Mouse (Mus musculus) kidney, embryonic 14.5 days (tissue): ENCODE results near the gene Tctn3. TPM values are rescaled to one million over a fixed set of nuclear protein-coding genes. Genes with fewer than 3 reads are reported as not detected.
A peak's percentile ranks its signal among the peaks of the same experiment; 100 is the strongest.

ENCODE experiments used
- ATAC-seq: fragments of 200-750 bp; cut with Nextera tagmentation; 2 replicates; pipeline ENCODE4 v1.8.0; 2017; ENCODE audit warnings: moderate number of reproducible peaks, mild to moderate bottlenecking, moderate TSS enrichment, moderate library complexity; ENCODE audit not compliant: low FRiP score, low TSS enrichment
- H3K27ac ChIP-seq: fragments of 300-500 bp; sonication (generic); 2 replicates; pipeline ENCODE4 v1.5.1; 2014; ENCODE audit warnings: low read depth, mild to moderate bottlenecking, low read length, moderate library complexity, mixed read lengths
- H3K27me3 ChIP-seq: fragments of 300-500 bp; sonication (generic); 2 replicates; pipeline ENCODE4 v1.6.1; 2014; ENCODE audit warnings: mild to moderate bottlenecking, low read length; ENCODE audit not compliant: control insufficient read depth, insufficient read depth
- H3K36me3 ChIP-seq: fragments of 300-500 bp; sonication (generic); 2 replicates; pipeline ENCODE4 v1.6.1; 2014; ENCODE audit warnings: low read length, mixed read lengths; ENCODE audit not compliant: control insufficient read depth, insufficient read depth
- H3K4me1 ChIP-seq: fragments of 300-500 bp; sonication (generic); 2 replicates; pipeline ENCODE4 v1.6.1; 2014; ENCODE audit warnings: low read length, mixed read lengths; ENCODE audit not compliant: control insufficient read depth, insufficient read depth
- H3K4me2 ChIP-seq: fragments of 300-500 bp; sonication (generic); replicated peaks from 2 replicates; pipeline ENCODE4 v1.6.1; 2014; ENCODE audit warnings: low read depth, mild to moderate bottlenecking, low read length
- H3K4me3 ChIP-seq: fragments of 300-500 bp; sonication (generic); 2 replicates; pipeline ENCODE4 v1.5.1; 2014; ENCODE audit warnings: mild to moderate bottlenecking, low read length
- H3K9ac ChIP-seq: fragments of 300-500 bp; sonication (generic); 2 replicates; pipeline ENCODE4 v1.6.1; 2014; ENCODE audit warnings: low read depth, mild to moderate bottlenecking, low read length, moderate library complexity
- H3K9me3 ChIP-seq: fragments of 300-500 bp; sonication (generic); 2 replicates; pipeline ENCODE4 v1.6.1; 2016; ENCODE audit warnings: low read length; ENCODE audit not compliant: control insufficient read depth
- WGBS: fragments of 180-500 bp; shearing (Covaris S2); extraction: QIAGEN DNeasy Blood & Tissue Kit; methylation state at CpG from one replicate; pipeline ENCODE4 v1.1.7; 2014; 5-methylcytosine and 5-hydroxymethylcytosine counted together
- polyA plus RNA-seq: library from polyadenylated mRNA; unstranded; fragments of >200 nt; fragmentation: Nextera tagmentation; extraction: Ambion mirVana; gene quantifications from 2 replicates; pipeline ENCODE4 v1.2.1, GENCODE M21; 2014

The Tctn3 gene
- polyA plus RNA-seq, 1 experiment from 2014 or later: 10.0 TPM

DNA sequence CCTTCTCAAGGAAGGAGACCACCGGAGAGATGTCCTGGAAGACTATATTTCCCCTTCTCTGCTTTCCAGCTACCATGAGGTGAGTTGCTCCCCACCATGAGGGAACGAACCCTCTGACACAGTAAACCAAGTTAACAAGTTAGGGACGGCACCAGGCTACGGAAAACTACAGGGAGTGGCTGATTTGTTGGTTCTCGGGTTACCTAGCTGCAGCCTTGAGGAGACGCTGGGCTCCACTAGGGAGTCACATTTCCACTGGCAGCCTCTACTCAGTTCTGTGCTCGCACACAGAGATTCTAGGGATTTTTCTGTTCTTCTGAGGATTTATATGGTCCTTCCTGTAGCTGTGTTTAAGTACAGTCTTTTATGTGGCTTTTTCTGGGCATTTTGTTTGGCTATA is 56.0 kb downstream of the Tctn3 start:
- no peak overlapping the region for H3K4me2 ChIP-seq
- H3K4me1 ChIP-seq: no peaks in the 10 kb centered on the region
- H3K36me3 ChIP-seq: peaks cover 44% of the 10 kb centered on the region
- no peak overlapping the region for H3K27ac ChIP-seq
- no peak overlapping the region for H3K4me3 ChIP-seq
- 33% methylated on average over 7 of the region's 7 CpGs for WGBS
- no peaks in the 10 kb centered on the region for H3K27me3 ChIP-seq
- 0 out of 2 replicates have a peak, but pooled peaks cover 3% of the 10 kb centered on the region for H3K9me3 ChIP-seq
- peak; percentile 69 for ATAC-seq
- no peak overlapping the region for H3K9ac ChIP-seq

DNA sequence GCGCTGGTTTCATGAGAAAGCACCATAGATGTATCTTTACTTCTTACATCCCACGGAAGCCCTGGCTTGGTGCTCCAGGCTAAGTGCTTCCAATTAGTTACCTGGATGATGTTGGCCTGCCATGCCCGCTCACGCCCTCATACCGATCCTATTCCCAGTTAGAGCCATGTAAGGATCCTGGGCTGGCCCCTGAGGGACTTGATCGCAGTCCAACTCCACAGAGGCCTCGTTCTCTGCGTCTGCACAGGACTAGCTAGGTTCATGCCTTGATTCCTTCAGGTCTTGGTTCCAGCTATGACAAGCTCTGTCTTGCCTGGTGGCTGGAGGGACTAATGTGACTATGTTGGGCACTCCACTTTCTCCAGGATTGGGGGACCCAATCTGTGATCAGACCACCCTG is 56.9 kb downstream of the Tctn3 start:
- 96% methylated on average over 8 of the region's 8 CpGs for WGBS
- H3K4me1 ChIP-seq: no peaks in the 10 kb centered on the region
- H3K4me3 ChIP-seq: no peak overlapping the region
- no peak overlapping the region for H3K4me2 ChIP-seq
- no peak for ATAC-seq
- 0 out of 2 replicates have a peak, but pooled peaks cover 3% of the 10 kb centered on the region for H3K9me3 ChIP-seq
- H3K27ac ChIP-seq: no peak overlapping the region
- H3K9ac ChIP-seq: no peak overlapping the region
- no peaks in the 10 kb centered on the region for H3K27me3 ChIP-seq
- peaks cover 53% of the 10 kb centered on the region for H3K36me3 ChIP-seq

DNA sequence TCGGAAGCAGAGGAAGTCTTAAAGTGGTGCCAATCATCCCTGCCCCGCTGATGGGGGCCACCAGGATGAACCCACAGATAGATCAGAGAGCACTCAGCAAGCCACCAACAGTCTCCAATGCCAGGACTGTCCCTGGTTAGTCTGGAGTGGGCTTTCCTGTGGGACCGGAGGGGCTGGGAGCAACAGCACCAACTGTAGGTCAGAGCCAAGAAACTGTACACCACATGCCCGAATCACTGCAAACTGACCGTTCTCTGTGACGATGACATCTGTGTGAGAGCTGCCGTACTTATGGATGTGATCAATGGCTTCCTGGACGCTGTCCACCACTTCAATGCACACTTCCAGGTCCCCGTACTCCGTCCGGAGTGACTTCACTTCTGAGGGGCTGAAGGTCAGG is 57.7 kb downstream of the Tctn3 start:
- no peak overlapping the region for H3K4me3 ChIP-seq
- H3K4me2 ChIP-seq: no peak overlapping the region
- no peak overlapping the region for H3K9ac ChIP-seq
- WGBS: 67% methylated on average over 11 of the region's 11 CpGs
- no peak overlapping the region for H3K27ac ChIP-seq
- H3K36me3 ChIP-seq: peaks cover 53% of the 10 kb centered on the region
- H3K27me3 ChIP-seq: no peaks in the 10 kb centered on the region
- 0 out of 2 replicates have a peak, but pooled peaks cover 1% of the 10 kb centered on the region for H3K4me1 ChIP-seq
- 0 out of 2 replicates have a peak, but pooled peaks have one; percentile 17 for ATAC-seq
- H3K9me3 ChIP-seq: 0 out of 2 replicates have a peak, but pooled peaks cover 3% of the 10 kb centered on the region

DNA sequence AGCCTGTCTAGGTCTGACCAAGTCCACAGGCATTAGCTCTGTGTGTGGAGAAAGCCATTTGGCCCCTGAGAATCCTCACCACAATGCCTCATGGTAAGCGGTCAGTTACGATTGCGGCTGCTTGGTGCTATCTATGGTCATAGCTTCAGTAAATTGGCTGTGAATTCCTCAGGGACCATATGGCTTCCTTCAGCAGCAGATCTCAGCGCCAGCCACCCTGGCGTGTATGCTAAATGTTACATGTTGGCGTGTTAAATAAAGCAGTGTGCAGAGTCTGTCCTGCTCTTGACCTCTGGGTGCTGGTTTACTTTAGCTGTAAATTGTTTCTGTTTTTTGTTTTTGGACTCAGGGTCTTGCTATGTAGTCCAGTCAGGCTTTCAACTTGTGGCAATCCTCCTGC is 58.2 kb downstream of the Tctn3 start:
- ATAC-seq: no peak
- Histone ChIP-seq H3K36me3 (peaks cover 53% of the 10 kb centered on the region), H3K4me1 (0 out of 2 replicates have a peak, but pooled peaks cover 3% of the 10 kb centered on the region), H3K9ac (no peak overlapping the region), H3K9me3 (0 out of 2 replicates have a peak, but pooled peaks cover 3% of the 10 kb centered on the region), H3K4me2 (no peak overlapping the region), H3K27me3 (no peaks in the 10 kb centered on the region), H3K27ac (no peak overlapping the region), H3K4me3 (no peak overlapping the region)
- WGBS: 68% methylated on average over 6 of the region's 6 CpGs

DNA sequence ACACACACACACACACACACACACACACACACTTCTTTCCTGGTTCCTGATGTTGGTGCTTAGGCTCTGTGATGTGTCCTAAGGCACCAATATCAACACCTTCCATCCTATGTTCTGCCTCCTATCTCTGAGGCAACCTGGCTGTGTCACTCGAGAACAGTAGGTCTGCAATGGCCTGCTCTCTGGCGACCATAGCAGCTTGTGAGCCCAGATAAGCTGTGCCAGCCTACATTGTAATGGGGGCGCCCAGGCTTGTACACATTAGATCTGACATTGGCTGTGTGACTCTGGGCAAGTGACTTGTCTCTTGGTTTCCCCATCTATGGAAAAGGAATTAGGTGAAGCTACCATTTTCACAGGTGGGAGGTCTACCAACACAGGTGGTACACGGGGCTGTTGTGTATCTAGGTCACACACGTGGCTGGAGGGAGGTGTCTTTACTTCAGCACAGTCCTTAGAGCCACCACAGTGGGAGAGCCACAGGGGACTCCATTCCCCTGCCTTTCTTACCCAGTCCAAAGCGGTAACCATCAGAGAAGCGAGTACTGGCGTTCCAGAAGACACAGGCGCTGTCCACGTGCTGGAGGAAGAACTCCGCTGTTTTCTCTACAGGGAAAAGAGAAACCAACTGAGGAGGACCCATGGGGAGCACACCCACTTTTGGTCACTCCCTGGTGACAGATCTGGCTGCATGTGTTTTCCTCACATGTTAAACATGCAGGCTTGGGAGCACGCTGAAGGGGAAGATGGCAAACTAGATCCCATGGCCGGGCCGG is 58.8 kb downstream of the Tctn3 start:
- Histone ChIP-seq H3K27me3 (no peaks in the 10 kb centered on the region), H3K4me3 (no peak overlapping the region), H3K4me2 (no peak overlapping the region), H3K36me3 (peaks cover 53% of the 10 kb centered on the region), H3K27ac (no peak overlapping the region), H3K4me1 (0 out of 2 replicates have a peak, but pooled peaks cover 3% of the 10 kb centered on the region), H3K9ac (no peak overlapping the region), H3K9me3 (0 out of 2 replicates have a peak, but pooled peaks cover 3% of the 10 kb centered on the region)
- 76% methylated on average over 14 of the region's 14 CpGs for WGBS
- no peak for ATAC-seq

DNA sequence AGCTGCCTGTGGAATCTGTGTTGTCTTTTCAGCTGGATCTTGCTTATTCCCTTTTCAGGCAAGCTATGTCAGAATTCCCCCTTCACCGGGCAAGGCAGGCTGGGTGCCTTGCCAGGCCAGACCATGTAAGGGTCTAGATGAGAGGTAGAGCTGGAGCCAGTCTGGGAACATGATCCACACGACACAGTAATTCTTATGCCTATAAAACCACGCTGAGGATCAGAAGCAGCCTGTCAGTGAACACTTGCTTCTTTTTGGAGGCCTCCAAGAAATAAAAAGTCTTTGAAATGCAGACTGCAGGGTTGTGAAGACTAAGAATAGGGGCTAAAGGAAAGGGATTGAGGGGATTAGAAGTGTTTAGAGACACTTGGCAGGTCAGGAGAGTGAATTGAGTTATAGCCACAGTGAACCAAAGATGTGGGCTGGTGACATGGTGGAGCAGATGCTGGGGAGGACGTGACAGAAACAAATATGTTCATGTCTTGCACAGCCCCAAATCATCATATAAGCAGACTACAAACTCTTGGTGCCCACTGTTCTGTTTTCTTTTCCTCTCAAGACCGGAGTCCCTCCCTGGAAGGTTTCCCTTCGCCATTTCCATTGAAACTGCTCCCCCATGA is 62.4 kb downstream of the Tctn3 start:
- no peak overlapping the region for H3K4me3 ChIP-seq
- peak overlapping the region; percentile 39; the same call in 1 of the 2 replicates for H3K27ac ChIP-seq
- 36% methylated on average over 6 of the region's 6 CpGs for WGBS
- no peak for ATAC-seq
- H3K4me2 ChIP-seq: no peak overlapping the region
- H3K27me3 ChIP-seq: no peaks in the 10 kb centered on the region
- no peaks in the 10 kb centered on the region for H3K9me3 ChIP-seq
- H3K4me1 ChIP-seq: 0 out of 2 replicates have a peak, but pooled peaks cover 3% of the 10 kb centered on the region
- H3K9ac ChIP-seq: no peak overlapping the region; the same call in 1 of the 2 replicates
- peaks cover 29% of the 10 kb centered on the region for H3K36me3 ChIP-seq

DNA sequence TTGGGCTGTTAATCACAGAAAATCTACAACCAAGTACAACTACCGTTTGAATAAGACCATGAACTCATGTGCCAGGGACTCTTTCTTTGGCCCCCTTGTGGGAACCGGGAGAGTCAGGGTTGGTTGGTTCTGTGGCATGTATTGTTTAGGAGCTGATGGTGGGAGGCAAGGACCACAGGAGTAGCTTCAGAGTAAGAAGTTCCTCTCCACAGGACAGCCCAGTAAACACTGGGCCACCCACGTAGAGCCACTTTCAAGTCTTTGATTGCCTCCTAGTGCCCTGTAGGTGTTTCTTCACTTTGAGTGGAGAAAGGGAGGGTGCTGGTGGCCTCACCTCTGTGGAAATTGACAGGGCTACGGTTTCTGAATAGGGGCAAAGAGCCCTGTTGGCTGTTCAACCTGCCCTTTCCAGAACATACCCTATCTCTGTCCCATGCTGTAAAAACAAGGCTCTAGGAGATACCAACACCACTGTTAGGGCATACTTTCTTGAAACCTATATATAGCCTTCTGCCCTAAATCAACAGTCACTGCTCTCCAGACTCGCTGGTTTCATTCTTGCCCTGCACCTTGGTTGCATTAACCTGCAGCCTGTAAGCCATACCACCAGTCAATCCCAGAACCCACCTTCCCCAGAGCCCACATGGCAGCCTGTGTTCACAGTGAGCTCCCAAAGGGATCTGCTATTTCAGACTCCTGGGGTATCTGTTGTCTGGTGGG is 63.1 kb downstream of the Tctn3 start:
- peak; percentile 84 for ATAC-seq
- WGBS: 19% methylated on average over 5 of the region's 5 CpGs
- Histone ChIP-seq H3K4me3 (no peak overlapping the region), H3K4me1 (0 out of 2 replicates have a peak, but pooled peaks cover 3% of the 10 kb centered on the region), H3K4me2 (no peak overlapping the region), H3K27ac (0 out of 2 replicates have a peak overlapping the region, but pooled peaks have one; percentile 39), H3K27me3 (no peaks in the 10 kb centered on the region), H3K9ac (no peak overlapping the region), H3K36me3 (peaks cover 24% of the 10 kb centered on the region), H3K9me3 (no peaks in the 10 kb centered on the region)

DNA sequence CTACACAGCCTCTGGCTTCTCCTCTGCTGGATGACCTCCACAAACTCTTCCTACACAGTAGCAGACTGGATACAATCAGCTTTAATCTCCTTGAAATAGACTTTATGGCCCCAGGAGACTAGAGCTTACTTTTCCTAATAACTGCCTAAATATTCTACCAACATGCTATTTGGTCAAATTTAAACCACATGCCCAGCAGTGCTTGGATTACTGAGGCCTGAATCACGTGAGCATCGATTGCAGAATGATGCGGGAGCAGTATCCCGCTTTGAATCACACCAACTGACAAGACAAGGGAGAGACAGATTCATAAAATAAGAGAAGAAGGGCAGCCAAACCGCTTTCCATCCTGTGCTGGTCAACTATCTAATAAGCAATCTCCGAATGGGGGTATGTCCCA is 63.6 kb downstream of the Tctn3 start:
- Histone ChIP-seq H3K4me3 (no peak overlapping the region), H3K9ac (no peak overlapping the region), H3K4me2 (no peak overlapping the region), H3K36me3 (peaks cover 18% of the 10 kb centered on the region; the same call in 1 of the 2 replicates), H3K4me1 (0 out of 2 replicates have a peak, but pooled peaks cover 3% of the 10 kb centered on the region), H3K27me3 (no peaks in the 10 kb centered on the region), H3K9me3 (no peaks in the 10 kb centered on the region), H3K27ac (no peak overlapping the region)
- no peak for ATAC-seq
- WGBS: 71% methylated on average over 6 of the region's 6 CpGs
